Mouse (Mus musculus) monocyte, adult 5-6 weeks (primary cell): ENCODE measurements around the gene Cacna1h. TPM values are rescaled to one million over a fixed set of nuclear protein-coding genes. Genes with fewer than 3 reads are reported as not detected.
A peak's percentile ranks its signal among the peaks of the same experiment; 100 is the strongest.

Experiments
- ATAC-seq: fragments of 153-309, 156-312 bp; replicated peaks from 2 replicates; pipeline ENCODE4 v1.8.0; 2017; ENCODE audit warnings: mild to moderate bottlenecking; ENCODE audit not compliant: low TSS enrichment, insufficient number of reproducible peaks, severe bottlenecking, poor library complexity, low FRiP score
- total RNA-seq: library from RNA; stranded (forward); fragments of 200-1000, 200-491, 200-594 nt; gene quantifications from 3 replicates; pipeline ENCODE4 v1.2.3, GENCODE M21; 2017

Cacna1h gene
- total RNA-seq, 1 experiment from 2014 or later, result 0.48 TPM

GRCm38 (mm10) chr17:25366005-25366404 lies 67.6 kb downstream of the Cacna1h start, which contains the start of gene Tpsb2:
TSS of gene Tpsb2 (plus strand) at chr17:25366305.
- no peak for ATAC-seq

DNA sequence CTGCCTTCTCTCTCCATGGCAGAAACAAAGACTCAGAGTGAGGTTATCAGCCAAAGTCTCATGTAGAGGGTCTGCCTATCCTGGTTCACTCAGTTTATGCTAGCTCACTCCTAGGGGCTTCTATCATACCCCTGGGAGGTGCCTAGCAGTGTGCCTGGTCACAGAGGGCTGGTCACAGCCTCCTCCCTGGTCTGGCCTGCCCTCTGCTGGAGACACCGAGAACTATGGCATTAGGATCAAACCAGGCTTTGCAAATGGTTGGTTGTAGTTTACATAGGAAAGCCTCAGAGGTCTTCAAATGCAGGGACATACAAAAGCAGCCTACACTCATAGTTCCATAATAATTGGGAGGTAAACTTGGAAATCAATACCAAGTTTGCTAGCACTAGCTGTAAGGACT lies 69.9 kb downstream of the Cacna1h start:
- ATAC-seq, result no peak

- ATAC-seq, result no peak
These were observed 72.3 kb downstream of the Cacna1h start for GRCm38 (mm10) chr17:25361291-25361690.

- no peak for ATAC-seq
These were observed 88.1 kb downstream of the Cacna1h start, which contains the start of gene Tpsab1 for GRCm38 (mm10) chr17:25345462-25345861. TSS of gene Tpsab1 (minus strand) at chr17:25345562.

DNA sequence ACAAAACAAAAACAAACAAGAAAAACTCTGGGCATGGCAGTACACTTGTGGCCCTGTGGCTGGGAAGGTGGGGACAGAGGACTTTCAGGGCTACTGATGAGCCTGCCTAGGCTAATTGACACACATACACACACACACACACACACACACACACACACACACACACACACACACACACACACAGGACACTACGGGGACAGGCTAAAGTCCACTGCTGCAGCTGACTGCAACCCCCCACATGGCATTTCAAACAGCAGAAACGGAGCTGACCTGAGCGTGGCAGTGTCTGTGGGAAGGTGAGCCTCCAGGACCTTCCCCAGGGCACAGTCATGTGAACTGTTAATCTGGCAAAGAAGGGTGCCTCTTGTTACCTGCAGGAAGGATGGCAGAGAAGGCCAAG lies 92.1 kb downstream of the Cacna1h start:
- no peak for ATAC-seq

DNA sequence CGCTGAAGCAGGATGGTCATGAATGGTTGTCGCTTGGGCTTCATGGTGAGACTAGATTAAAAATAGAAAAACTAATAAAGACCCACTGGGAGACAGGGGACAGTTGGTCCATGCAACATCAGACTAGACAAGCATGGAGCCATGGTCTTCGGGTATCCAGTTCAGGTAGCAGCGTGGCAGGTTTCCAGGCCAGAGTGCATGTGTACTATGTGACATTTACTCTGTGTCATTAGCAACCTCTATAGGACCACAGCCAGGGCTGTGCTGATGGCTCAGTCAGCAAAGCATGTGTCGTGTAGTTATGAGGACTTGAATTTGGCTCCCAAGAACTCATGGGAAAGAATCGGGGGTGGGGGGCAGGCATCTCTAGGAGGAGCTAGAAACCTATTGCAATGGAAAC lies 93.6 kb downstream of the Cacna1h start:
- no peak for ATAC-seq

GRCm38 (mm10) chr17:25338218-25338617 lies 95.4 kb downstream of the Cacna1h start:
- ATAC-seq, result no peak

DNA sequence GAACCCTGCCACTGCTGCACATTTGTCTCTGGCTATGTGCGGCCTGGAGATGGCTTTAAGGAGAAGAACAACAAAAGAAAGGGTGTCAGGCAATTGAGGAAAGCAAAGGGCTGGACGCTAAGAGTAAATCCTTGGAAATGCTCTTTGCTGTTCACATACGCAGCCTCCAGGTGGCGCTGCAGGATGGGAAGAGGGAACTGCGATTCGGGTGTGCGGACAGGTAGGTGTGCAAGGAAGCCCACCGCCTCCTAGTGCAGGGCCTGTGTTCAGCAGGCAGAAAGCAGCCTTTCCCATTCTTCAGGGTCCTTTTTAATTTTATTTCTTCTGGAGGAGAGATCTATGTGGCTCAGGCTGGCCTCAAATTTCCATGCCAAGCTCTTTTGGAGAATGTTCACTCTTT lies 99.6 kb downstream of the Cacna1h start:
- ATAC-seq, result no peak; the same call in 1 of the 2 replicates

DNA sequence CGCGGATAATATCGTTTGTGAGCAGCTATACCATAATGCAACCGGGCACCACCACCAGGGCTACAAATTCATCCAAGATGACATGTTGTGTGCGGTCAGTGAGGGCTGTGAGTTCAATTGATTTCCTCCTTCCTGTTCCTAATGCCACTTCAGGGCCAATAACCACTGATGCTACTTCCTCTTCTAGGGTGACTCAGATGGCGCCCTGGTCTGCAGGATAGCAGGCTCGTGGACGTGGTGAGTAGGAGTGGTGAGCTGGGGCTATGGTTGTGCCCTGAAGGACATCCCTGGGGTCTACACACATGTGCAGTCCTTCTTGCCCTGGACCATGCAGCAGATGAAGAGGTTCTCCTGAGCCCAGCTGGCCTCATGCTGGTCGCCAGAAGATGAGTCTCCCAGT lies 101.3 kb downstream of the Cacna1h start:
- ATAC-seq, result peak; percentile 78

Other genes with a start within 250 kb of the Cacna1h start
- gene BC003965, start 249.2 kb downstream of the Cacna1h start, total RNA-seq, result 7.0 to 11.0 TPM (median 9.3 TPM) in 3 replicates
- gene Unkl, start 245.4 kb downstream of the Cacna1h start, total RNA-seq, result 14.3 to 29.9 TPM (median 22.5 TPM) in 3 replicates
- 27.2 to 58.6 TPM (median 49.2 TPM) in 3 replicates for gene Gnptg, start 193.7 kb downstream of the Cacna1h start, total RNA-seq
- gene Tsr3, start 193.6 kb downstream of the Cacna1h start, total RNA-seq, result 24.6 to 33.5 TPM (median 27.9 TPM) in 3 replicates
- 31.6 to 146 TPM (median 34.3 TPM) in 3 replicates for gene Baiap3, start 177.4 kb downstream of the Cacna1h start, total RNA-seq
- 278 to 334 TPM (median 296 TPM) in 3 replicates for gene Ube2i, start 159.2 kb downstream of the Cacna1h start, total RNA-seq
- gene Prss34, start 135.4 kb downstream of the Cacna1h start, total RNA-seq, result 2.8 TPM in 1 of 3 replicates, not detected in the others
- gene Prss28, start 125.1 kb downstream of the Cacna1h start, total RNA-seq, result not detected in 3 replicates
- not detected in 3 replicates for gene Prss29, start 115.1 kb downstream of the Cacna1h start, total RNA-seq
- gene Tpsab1, start 88.2 kb downstream of the Cacna1h start, total RNA-seq, result not detected in 3 replicates
- not detected in 3 replicates for gene Tpsb2, start 67.5 kb downstream of the Cacna1h start, total RNA-seq
- not detected in 3 replicates for gene Tpsg1, start 64.5 kb downstream of the Cacna1h start, total RNA-seq
- not detected in 3 replicates for gene Tekt4, start 20.8 kb upstream of the Cacna1h start, total RNA-seq
- gene Sstr5, start 63.5 kb upstream of the Cacna1h start, total RNA-seq, result not detected in 3 replicates
- 1.2 TPM in 1 of 3 replicates, not detected in the others for gene Sox8, start 136.9 kb upstream of the Cacna1h start, total RNA-seq
- 10.4 to 17.8 TPM (median 11.8 TPM) in 3 replicates for gene Lmf1, start 145.3 kb upstream of the Cacna1h start, total RNA-seq